Mouse (Mus musculus) kidney, adult 9 months (tissue): ENCODE measurements around the gene Rce1.

Experiments
- DNase-seq: peaks from one replicate; pipeline ENCODE4 v3.0.0; 2022

The Rce1 gene

GRCm38 (mm10) chr19:4625179-4625828 lies at the start of gene Rce1:
TSS of gene Rce1 (minus strand) at chr19:4625641.
- DNase-seq: peak; percentile 89

GRCm38 (mm10) chr19:4672401-4672800 lies 47.0 kb upstream of the Rce1 start:
- DNase-seq: no peak

- peak; percentile 17 for DNase-seq
These were observed 45.3 kb upstream of the Rce1 start for GRCm38 (mm10) chr19:4670776-4671175.

GRCm38 (mm10) chr19:4666815-4667214 lies 41.4 kb upstream of the Rce1 start:
- peak; percentile 21 for DNase-seq

GRCm38 (mm10) chr19:4658156-4658555 lies 32.7 kb upstream of the Rce1 start:
- no peak for DNase-seq

- no peak for DNase-seq
These were observed 21.6 kb upstream of the Rce1 start for GRCm38 (mm10) chr19:4646917-4647492.

GRCm38 (mm10) chr19:4644271-4644670 lies 18.8 kb upstream of the Rce1 start:
- peak; percentile 46 for DNase-seq

GRCm38 (mm10) chr19:4635986-4636385 lies 10.5 kb upstream of the Rce1 start:
- DNase-seq: no peak

GRCm38 (mm10) chr19:4628819-4629218 lies 3.4 kb upstream of the Rce1 start:
- DNase-seq: peak; percentile 64

- no peak for DNase-seq
These were observed 541 bp upstream of the Rce1 start for GRCm38 (mm10) chr19:4625829-4626535.

GRCm38 (mm10) chr19:4624406-4625178 lies 849 bp downstream of the Rce1 start:
- no peak for DNase-seq

- DNase-seq: no peak
These were observed 1.4 kb downstream of the Rce1 start for GRCm38 (mm10) chr19:4624006-4624405.

GRCm38 (mm10) chr19:4623419-4623818 lies 2.0 kb downstream of the Rce1 start:
- no peak for DNase-seq

GRCm38 (mm10) chr19:4622780-4623179 lies 2.7 kb downstream of the Rce1 start:
- no peak for DNase-seq

- DNase-seq: no peak
These were observed 4.7 kb downstream of the Rce1 start for GRCm38 (mm10) chr19:4620721-4621120.

- no peak for DNase-seq
These were observed 6.0 kb downstream of the Rce1 start for GRCm38 (mm10) chr19:4619461-4619860.

- DNase-seq: no peak
These were observed 7.3 kb downstream of the Rce1 start for GRCm38 (mm10) chr19:4618183-4618582.

GRCm38 (mm10) chr19:4616546-4616945 lies 8.9 kb downstream of the Rce1 start:
- no peak for DNase-seq

- DNase-seq: peak; percentile 69
These were observed 10.0 kb downstream of the Rce1 start, which contains the start of gene Lrfn4 for GRCm38 (mm10) chr19:4615151-4616093. TSS of gene Lrfn4 (minus strand) at chr19:4615667.

GRCm38 (mm10) chr19:4614305-4615150 lies 10.9 kb downstream of the Rce1 start:
- DNase-seq: no peak
